ENCODE assay signal across 8 mouse cellular contexts in the genomic region with DNA sequence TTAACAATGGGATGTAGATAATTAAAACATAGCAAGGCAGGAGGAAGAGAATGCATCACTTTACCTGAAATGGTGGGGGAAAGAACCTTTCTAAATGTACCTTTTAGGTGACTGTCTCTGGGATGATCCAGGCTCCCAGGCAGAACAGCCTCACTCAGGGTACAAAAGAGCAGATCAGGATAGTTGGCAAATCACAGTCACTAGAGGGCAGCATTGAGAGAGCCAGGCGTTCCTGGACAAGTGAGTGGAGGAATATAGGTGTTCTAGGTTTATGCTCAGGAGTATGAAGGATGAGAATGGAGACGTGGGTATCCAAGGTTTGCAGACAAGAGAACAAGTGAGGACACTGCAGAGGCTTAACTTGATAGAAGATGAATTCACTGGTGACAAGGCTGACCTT.
A peak's percentile ranks its signal among the peaks of the same experiment; 100 is the strongest.
DNase-seq lines count a peak whose midpoint lies in the region; ATAC-seq and TF ChIP-seq lines count a peak whose summit lies in the region.

No protein-coding gene starts in this region.

- H3K36me3 ChIP-seq in hindbrain, embryonic 16.5 days (ENCODE audit: control insufficient read depth, insufficient read depth, low read length), result no peaks in the 10 kb centered on the region

- no peak overlapping the region for H3K9ac ChIP-seq in hindbrain, embryonic 16.5 days (ENCODE audit: low read depth, low read length)

- intact Hi-C loops in left cerebral cortex, adult 2 months (cut with DNase I), result loop anchor here (2.0 kb wide), 1 partner anchor 1203 kb away; no protein-coding TSS in a partner anchor

- 0 out of 2 replicates have a peak, but pooled peaks have one; percentile 42 for ATAC-seq in erythroid progenitor cell, adult 5-6 weeks (replicated peaks; ENCODE audit: low FRiP score, poor library complexity, severe bottlenecking)
- ATAC-seq in hindbrain, embryonic 16.5 days, result peak; percentile 69; the same call in 1 of the 2 replicates
- ATAC-seq in megakaryocyte progenitor cell, adult 5-6 weeks (replicated peaks; ENCODE audit: poor library complexity), result peak; percentile 97

- 27% methylated on average over 2 of the region's 2 CpGs for WGBS in hindbrain, embryonic 16.5 days

- DNase-seq in ovary, adult 18-20 months (ENCODE audit: low spot score), result peak; percentile 2
- no peak for DNase-seq in ovary, postnatal 36 days (ENCODE audit: low spot score)
- DNase-seq in c-Kit-negative CD71-positive TER-119-positive erythroid progenitor cells, embryonic 14.5 days (ENCODE audit: low read depth, low spot score), result peak; percentile 44
- peak; percentile 36 to 51 for DNase-seq in left cerebral cortex, adult 2 months (ENCODE audit: extremely low spot score in 1 of 2, low spot score in 2 of 2)
- DNase-seq in spleen, postnatal 4 days (ENCODE audit: low spot score in 2 of 2), result peak; percentile 26 to 60

- H3K27ac ChIP-seq in hindbrain, embryonic 16.5 days (ENCODE audit: low read depth, low read length), result no peak overlapping the region
- H3K27ac ChIP-seq in left cerebral cortex, adult 2 months, result no peak overlapping the region

- H3K4me1 ChIP-seq in hindbrain, embryonic 16.5 days (ENCODE audit: control insufficient read depth, insufficient read depth, low read depth, low read length), result no peaks in the 10 kb centered on the region

- peak; percentile 74 for TF ChIP-seq CTCF in left cerebral cortex, adult 2 months (IDR thresholded peaks at IDR 0.05)

- no peak overlapping the region for H3K4me3 ChIP-seq in hindbrain, embryonic 16.5 days (ENCODE audit: low read length)
- no peak overlapping the region for H3K4me3 ChIP-seq in left cerebral cortex, adult 2 months

- H3K27me3 ChIP-seq in hindbrain, embryonic 16.5 days (replicated peaks; ENCODE audit: control insufficient read depth, insufficient read depth, low read length), result no peaks in the 10 kb centered on the region

- no peak overlapping the region for H3K4me2 ChIP-seq in hindbrain, embryonic 16.5 days (ENCODE audit: low read length)

- no peaks in the 10 kb centered on the region for H3K9me3 ChIP-seq in hindbrain, embryonic 16.5 days (ENCODE audit: control insufficient read depth, low read length)

Comparison
In these comparisons a context has a peak if more than half of its experiments do, and no peak if none do; other contexts are left out.
1. ATAC-seq: peak in every context shown above with its lines; median percentile 97 in megakaryocyte progenitor cell, adult 5-6 weeks; 69 in hindbrain, embryonic 16.5 days; 42 in erythroid progenitor cell, adult 5-6 weeks.